Mouse (Mus musculus) stomach, postnatal 0 days (tissue): ENCODE results near the gene Map3k12.

Experiments
- CTCF ChIP-seq: IDR thresholded peaks from 2 replicates; pipeline ENCODE4 v1.5.1; 2016; ENCODE audit warnings: antibody characterized with exemption, low read depth, mild to moderate bottlenecking, moderate library complexity
- EP300 ChIP-seq: optimal IDR thresholded peaks from 2 replicates; pipeline ENCODE3; 2016; ENCODE audit warnings: antibody characterized with exemption

GRCm38 (mm10) chr15:102449366-102449765 is 67.5 kb downstream of the Map3k12 start:
- no peak for TF ChIP-seq CTCF
- no peak for TF ChIP-seq EP300
